Mouse (Mus musculus) A20 (cell line): ENCODE results near the gene Olfr1173.

Experiments used
- DNase-seq: peaks from one replicate; pipeline ENCODE4 v3.0.0-alpha.2; 2011; ENCODE audit warnings: low read depth, low spot score

Olfr1173 gene

DNA sequence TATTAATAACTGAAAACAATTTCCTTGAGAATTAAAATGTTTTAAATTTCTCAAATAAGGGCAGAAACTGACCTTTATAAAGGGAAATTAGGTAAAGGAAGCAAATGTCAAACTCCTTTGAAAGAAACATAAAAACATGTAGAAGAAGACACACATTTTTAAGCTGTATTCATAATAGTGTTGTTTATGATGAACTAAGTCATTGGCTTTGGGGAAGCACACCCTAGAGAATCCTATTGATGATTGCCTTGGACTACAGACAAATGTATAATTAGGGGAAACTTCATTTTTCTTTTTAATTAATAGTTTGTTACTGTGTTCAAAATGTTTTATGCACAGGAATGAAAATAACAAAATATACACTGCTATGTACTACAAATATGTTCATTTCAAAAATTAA is at the start of gene Olfr1173:
TSS of gene Olfr1173 (minus strand) at position 101 of the 400 bp plus-strand sequence.
- DNase-seq: no peak

GRCm38 (mm10) chr2:88327115-88327514 is 47.4 kb upstream of the Olfr1173 start, which contains the start of gene Olfr1175-ps:
Gene Olfr1175-ps (minus strand): TSS chr2:88327215.
- no peak for DNase-seq

DNA sequence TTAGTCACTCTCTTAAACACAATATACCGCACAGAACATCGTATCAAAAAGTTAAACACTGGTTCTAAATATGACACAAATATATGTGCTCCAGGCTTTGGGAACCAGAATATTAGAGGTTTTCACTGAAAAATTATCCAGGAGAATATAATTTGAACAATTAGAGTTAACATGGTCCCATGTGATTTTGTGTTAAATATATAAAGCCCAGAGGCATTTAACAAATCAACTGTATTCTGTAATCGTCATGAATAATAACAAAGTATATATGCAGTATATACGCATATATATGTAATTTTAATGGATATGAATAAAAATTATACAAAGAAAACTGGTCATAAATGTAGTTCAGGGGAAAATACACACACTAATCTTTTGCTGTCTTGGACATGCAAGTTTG is 35.4 kb upstream of the Olfr1173 start, which contains the start of gene Olfr1174-ps:
TSS of gene Olfr1174-ps (minus strand) at position 101 of the 400 bp plus-strand sequence.
- DNase-seq: no peak

- no peak for DNase-seq
Observed at GRCm38 (mm10) chr2:88228234-88228633, 51.4 kb downstream of the Olfr1173 start, which contains the start of gene Olfr1170. Gene Olfr1170 (minus strand): TSS chr2:88228334.
